Mouse (Mus musculus) G1E (cell line): ENCODE data around the gene Apbb1.

Experiments used
- CTCF ChIP-seq: IDR thresholded peaks from 2 replicates; pipeline ENCODE4 v1.5.1; 2012; ENCODE audit warnings: low read depth, low read length, inconsistent platforms, mixed read lengths
- GATA1 ChIP-seq: IDR thresholded peaks from 2 replicates; pipeline ENCODE4 v1.6.1; 2012; ENCODE audit warnings: borderline replicate concordance, low read length, inconsistent platforms, mixed read lengths
- GATA2 ChIP-seq: IDR thresholded peaks from 2 replicates; pipeline ENCODE4 v1.6.1; 2012; ENCODE audit warnings: low read depth, low read length, inconsistent platforms, borderline replicate concordance
- POLR2AphosphoS5 ChIP-seq: IDR thresholded peaks from 2 replicates; pipeline ENCODE4 v1.6.1; 2012; ENCODE audit warnings: low read depth, low read length, inconsistent platforms; ENCODE audit not compliant: insufficient replicate concordance
- TAL1 ChIP-seq: conservative IDR thresholded peaks from 2 replicates; pipeline ENCODE4 v1.6.1; 2012; ENCODE audit warnings: low read depth, low read length, inconsistent platforms, mixed read lengths

- TF ChIP-seq GATA1, result no peak
- no peak for TF ChIP-seq CTCF
- TF ChIP-seq TAL1, result no peak
- no peak for TF ChIP-seq POLR2AphosphoS5
- TF ChIP-seq GATA2, result no peak
These were observed 12.4 kb downstream of the Apbb1 start for GRCm38 (mm10) chr7:105568988-105569471.
